Mouse (Mus musculus) naive thymus-derived CD4-positive, alpha-beta T cell, adult 2 months (primary cell): Measurements from ENCODE around the gene Shisa2.

Experiments
- DNase-seq: peaks from one replicate; pipeline ENCODE4 v3.0.0-alpha.2; 2011; ENCODE audit warnings: low read depth

Gene Shisa2

GRCm38 (mm10) chr14:59632067-59632466, 7.0 kb downstream of the Shisa2 start:
- DNase-seq: no peak

GRCm38 (mm10) chr14:59633295-59633898, 8.3 kb downstream of the Shisa2 start:
- DNase-seq: no peak

DNA sequence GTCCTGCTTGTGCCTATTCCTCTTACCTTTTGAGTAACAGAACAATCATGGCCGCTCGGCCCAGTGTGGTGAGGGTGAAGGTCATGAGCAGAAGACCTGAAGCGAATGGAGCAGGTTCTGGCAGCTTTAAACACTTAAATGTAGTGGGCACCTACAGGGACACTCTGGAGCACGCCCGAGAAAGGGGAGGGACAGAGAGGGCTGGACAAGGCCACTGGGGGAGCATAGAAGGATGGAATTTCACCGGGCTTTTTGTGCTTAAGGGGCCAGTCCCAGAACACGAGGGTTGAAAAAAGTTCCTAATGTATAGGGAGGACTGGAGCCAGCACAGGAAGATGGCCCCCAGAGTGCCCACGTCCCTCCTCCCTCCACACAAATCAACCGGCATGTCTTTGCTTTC, 8.9 kb downstream of the Shisa2 start:
- DNase-seq: no peak

DNA sequence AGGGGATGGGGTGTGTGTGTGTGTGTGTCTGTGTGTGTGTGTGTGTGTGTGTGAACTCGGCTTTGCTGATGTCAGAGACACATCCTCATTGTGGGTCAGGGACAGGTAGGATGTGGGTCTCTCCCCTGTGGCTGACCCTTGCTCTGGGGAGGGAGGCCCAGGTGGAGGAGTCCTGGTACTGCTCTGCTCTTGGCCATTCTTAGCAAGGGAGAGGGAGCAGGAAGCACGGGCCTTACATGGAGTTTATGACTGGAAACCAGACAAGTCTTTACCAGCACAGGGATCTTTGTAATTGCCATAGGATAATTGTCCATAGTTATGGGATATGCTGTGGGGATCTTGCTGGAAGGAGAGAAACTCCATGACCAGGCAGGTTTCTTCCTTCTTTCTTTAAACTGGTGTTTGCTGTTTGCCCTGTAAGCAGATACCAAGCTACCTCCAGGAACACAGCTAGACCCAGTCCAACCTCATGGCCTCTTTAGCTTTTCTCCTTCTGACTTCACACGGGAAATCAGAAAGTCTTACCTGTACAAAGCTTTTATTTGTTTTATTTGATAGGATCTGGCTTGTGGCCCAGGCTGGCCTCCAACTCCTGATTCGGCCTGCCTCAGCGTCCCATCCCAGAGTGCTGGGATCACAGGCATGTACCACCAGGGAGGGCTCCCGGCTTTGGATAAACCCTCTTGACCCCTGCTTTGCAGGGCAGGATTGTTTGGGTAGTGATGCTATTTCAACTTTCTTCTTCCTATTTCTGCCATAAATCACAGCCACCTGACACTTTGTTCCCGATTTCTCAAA, 14.0 kb downstream of the Shisa2 start:
- no peak for DNase-seq

DNA sequence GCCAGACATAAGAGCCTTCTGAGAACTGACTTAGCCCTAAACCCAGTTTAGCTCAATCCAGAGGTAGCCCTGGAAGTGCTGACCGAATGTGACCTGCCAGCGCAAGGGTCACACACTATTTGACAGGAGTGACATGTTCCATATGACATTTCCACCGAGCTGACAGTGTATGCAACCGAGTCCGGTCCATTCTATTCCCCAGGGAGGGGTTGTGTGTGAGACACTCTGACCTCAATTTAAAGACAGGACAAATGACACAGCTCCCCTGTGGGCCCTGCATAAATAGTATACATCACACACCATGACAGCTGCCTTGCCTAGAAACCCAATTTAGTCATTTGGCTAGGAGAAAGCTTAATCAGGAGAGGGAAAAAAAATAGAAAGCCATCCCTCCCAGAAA, 16.7 kb downstream of the Shisa2 start:
- no peak for DNase-seq

- DNase-seq: peak; percentile 50
These were observed 18.5 kb downstream of the Shisa2 start for GRCm38 (mm10) chr14:59643582-59643981.

DNA sequence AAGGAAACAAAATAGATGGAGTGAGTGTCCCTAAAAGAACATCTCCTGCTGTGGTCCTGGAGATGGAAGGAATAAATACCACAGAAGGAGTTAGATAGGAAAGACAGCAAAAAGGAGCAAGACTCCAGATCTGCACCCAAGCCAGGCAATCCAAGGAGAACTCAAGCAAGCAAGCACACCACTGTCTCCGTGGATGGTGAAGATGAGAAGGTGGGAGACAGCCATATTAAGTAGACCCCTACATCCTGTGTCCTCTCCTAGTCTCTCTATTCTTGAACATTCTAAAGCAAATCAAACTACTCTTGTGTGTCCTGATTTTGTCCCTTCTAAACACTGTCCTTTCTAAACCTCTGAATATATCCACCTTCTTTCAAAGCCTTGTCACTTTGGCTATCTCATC, 19.1 kb downstream of the Shisa2 start:
- DNase-seq: no peak

DNA sequence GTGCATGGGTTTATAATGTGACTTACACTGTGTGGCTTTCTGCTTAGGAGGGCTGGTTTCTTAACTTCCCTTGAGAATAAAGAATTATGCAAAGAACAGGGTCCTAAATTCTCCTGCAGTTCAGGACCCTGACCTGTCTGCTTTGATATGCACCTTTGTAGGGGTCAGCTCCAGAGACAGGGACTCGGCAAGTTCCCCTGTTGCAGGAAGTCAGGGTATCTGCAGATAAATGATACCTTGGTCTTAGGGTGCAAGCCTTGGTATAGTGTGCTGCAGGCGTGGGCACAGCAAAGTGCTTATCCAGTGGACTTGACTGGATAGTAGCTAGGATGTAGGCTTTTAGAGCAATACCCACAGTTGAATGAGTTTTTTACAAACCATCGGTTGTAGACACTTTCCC, 19.8 kb downstream of the Shisa2 start:
- DNase-seq: no peak

DNA sequence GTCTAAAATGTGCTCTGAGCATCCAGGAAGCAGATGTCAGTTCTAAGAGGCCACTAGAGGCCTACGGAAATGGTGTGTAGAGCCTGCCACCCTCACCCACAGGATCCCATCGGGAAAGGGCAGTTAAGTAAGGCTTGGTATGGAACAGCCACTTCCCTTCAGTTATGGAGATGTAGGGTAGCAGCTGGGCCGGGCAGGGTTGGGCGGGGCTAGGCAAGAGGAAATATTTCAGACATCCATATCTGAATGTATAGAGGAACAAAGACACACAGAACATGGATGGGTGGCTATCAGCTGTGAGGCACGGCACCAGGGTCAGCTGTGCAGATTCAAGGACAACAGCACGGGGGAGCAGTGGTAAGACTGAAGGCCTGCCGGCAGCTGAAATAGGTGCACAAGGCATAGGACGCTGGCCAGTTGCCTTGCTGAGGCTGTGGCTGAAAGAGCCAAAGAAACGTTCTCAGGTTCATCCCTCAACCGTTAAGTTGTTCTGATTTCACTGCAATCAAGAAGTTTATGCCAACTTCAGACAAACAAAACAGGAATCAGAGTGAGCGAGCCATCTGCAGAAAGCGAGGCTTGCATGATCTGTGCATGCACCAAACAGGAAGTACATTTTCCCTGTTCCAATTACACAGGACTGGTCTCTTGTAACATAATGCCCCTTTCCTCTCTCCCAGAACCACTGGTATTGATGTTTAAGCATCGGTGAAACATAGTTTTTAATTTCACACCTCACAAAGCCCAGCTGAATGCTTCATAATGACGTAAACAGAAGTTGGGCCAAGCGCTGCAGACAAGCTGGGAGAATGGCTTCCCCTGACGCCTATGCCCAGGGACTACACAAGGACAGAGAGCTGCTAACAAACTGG, 22.0 kb downstream of the Shisa2 start:
- no peak for DNase-seq

- no peak for DNase-seq
These were observed 23.5 kb downstream of the Shisa2 start for GRCm38 (mm10) chr14:59648611-59649010.

DNA sequence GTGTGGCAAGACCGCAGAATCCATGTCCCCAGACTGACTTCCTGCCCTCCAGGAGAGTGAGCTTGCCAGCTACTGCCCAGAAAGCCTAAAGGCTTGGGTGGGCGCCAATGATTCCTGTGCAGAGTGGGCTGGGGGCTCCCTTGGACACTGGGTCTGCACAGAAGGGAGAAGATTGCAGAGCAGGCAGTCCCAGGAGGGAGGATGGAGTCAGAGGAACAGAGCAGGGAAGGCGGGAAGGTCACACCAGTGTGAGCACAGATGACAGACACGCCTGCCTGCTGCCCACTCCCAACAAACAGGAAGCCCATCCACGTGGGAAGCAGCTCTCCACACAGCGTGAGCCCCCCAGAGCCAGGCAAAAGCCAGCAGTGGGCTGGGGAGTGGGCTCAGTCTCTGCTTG, 24.2 kb downstream of the Shisa2 start:
- no peak for DNase-seq

DNA sequence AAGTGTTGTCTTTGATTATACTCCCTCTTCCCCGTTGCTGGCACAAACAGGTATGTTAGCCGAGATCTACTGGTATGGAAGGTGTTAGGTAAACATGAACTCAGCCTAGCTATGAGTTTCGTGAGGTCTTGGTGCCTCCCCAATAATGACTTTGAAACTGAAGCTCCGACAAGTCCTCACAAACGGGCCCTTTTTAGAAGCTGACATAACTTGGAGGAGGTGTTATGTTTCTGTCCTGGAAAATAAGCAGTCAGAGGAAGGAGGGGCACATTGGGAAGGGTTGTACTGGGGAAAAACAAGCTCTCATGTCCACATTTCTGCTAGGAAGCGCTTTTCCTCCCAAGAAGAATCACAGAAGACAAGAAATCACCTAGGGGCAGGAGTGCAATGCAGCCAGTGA, 31.5 kb downstream of the Shisa2 start:
- no peak for DNase-seq

GRCm38 (mm10) chr14:59657098-59657497, 32.0 kb downstream of the Shisa2 start:
- DNase-seq: no peak

DNA sequence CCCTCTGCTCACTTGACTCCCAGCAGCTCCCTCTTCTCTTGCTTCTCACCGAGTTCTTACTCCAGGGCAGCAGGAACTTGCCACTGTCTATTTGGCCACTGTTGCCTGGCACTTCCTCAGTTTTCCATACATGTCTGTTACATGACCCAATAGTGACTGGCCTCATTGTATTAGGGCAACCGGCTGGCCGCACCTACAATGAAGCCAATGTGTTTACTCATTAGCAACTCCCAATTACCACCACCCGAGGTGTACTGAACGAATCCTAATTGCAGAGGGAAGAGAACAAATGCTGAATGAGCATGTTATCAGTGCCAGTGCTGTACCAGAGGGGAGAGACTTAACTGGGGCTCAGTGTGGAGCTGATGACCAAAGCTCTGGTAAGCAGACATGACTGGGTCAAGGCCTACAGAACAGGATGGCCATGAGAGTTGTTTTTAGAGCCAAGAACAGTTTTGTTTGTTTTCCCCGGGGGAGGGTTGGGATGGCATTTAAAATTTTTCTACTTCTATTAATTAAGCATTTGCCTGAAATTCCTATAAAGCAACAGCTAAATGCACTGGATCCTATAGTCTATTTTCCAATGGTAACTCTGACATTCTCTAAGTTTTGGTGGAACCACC, 47.9 kb downstream of the Shisa2 start:
- DNase-seq: no peak

- DNase-seq: no peak
These were observed 49.4 kb downstream of the Shisa2 start for GRCm38 (mm10) chr14:59674556-59674955.

GRCm38 (mm10) chr14:59675330-59675729, 50.2 kb downstream of the Shisa2 start:
- no peak for DNase-seq

DNA sequence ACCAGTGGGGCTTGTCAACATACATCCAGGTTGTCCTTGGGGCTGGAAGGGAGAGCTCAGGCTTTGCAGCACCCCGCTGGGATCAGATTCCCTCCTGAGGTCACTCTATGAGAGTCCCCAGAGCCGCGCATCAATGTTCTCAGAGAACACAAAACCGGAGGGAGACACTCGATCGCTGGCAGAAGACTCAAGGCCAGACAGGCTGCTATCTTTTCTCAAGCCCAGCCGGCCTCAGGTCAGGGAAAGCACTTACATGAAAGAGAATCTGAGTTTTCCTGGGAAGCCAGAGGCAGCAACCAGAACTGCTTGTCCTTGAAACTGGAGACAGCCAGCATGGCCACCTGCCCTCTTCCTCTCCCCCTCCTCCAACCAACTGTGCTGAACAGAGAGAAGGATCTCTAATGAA, 52.5 kb downstream of the Shisa2 start:
- no peak for DNase-seq
